Mouse (Mus musculus) heart, adult 2 months (tissue): ENCODE measurements around the gene Armc9. TPM values are rescaled to one million over a fixed set of nuclear protein-coding genes. Genes with fewer than 3 reads are reported as not detected.

Experiments
- DNase-seq, 2 experiments: peaks; one replicate each; pipeline ENCODE4 v3.0.0; 2021
- H3K27ac ChIP-seq: fragments of 200-600 bp; 2 replicates; pipeline ENCODE4 v1.8.1; 2022
- H3K27me3 ChIP-seq: fragments of 200-500 bp; 2 replicates; pipeline ENCODE4 v1.6.1; 2012; ENCODE audit warnings: mild to moderate bottlenecking, low read length, inconsistent platforms, mixed read lengths; ENCODE audit not compliant: control insufficient read depth, insufficient read depth
- H3K36me3 ChIP-seq: fragments of 200-500 bp; 2 replicates; pipeline ENCODE4 v1.6.1; 2012; ENCODE audit warnings: low read length, inconsistent platforms; ENCODE audit not compliant: control insufficient read depth, insufficient read depth
- H3K4me1 ChIP-seq: fragments of 200-500 bp; 2 replicates; pipeline ENCODE4 v1.6.1; 2011; ENCODE audit warnings: low read length; ENCODE audit not compliant: control insufficient read depth, insufficient read depth
- H3K4me3 ChIP-seq: fragments of 200-600 bp; 2 replicates; pipeline ENCODE4 v1.8.1; 2022
- H3K79me2 ChIP-seq: fragments of 200-500 bp; replicated peaks from 2 replicates; pipeline ENCODE4 v1.6.1; 2012; ENCODE audit warnings: mild to moderate bottlenecking, inconsistent platforms, low read length, moderate library complexity, mixed read lengths; ENCODE audit not compliant: control insufficient read depth, insufficient read depth
- H3K9ac ChIP-seq: fragments of 200-500 bp; 2 replicates; pipeline ENCODE4 v1.6.1; 2012; ENCODE audit warnings: low read depth, mild to moderate bottlenecking, control low read depth, inconsistent platforms, low read length, mixed read lengths
- CTCF ChIP-seq: fragments of 200-600 bp; IDR thresholded peaks from 2 replicates; pipeline ENCODE4 v1.8.1; 2022; ENCODE audit warnings: antibody characterized with exemption, mild to moderate bottlenecking, moderate library complexity
- EP300 ChIP-seq: fragments of 200-500 bp; IDR thresholded peaks from 2 replicates; pipeline ENCODE4 v1.6.1; 2011; ENCODE audit warnings: low read depth, low read length, control low read depth; ENCODE audit not compliant: insufficient read depth
- POLR2A ChIP-seq: fragments of 200-500 bp; IDR thresholded peaks from 2 replicates; pipeline ENCODE4 v1.6.1; 2011; ENCODE audit warnings: mild to moderate bottlenecking, low read depth, low read length, control low read depth; ENCODE audit not compliant: insufficient read depth
- WGBS: fragments of 180-500 bp; shearing (Covaris S2); methylation state at CpG from one replicate; pipeline ENCODE4 v1.1.7; 2018; 5-methylcytosine and 5-hydroxymethylcytosine counted together
- intact Hi-C: fragments of 180-260 bp; cut with DNase I; formaldehyde crosslinking; loops from one replicate; pipeline ENCODE4 v1.15.1; 2025
- polyA plus RNA-seq: library from polyadenylated mRNA; depleted of rRNA; stranded (reverse); fragments of >200 nt; gene quantifications from 2 replicates; pipeline ENCODE4 v1.2.3, GENCODE M21; 2012
- total RNA-seq, 2 experiments: library from RNA; stranded (reverse); gene quantifications; 2 replicates each; pipeline ENCODE4 v1.2.3; 2021

Armc9 gene
- total and polyA plus RNA-seq, 3 experiments: 2.4 to 3.5 (median 3.5) TPM

GRCm38 (mm10) chr1:86245301-86246085, 90.9 kb downstream of the Armc9 start:
- H3K36me3 ChIP-seq: no peaks in the 10 kb centered on the region
- H3K27me3 ChIP-seq: no peaks in the 10 kb centered on the region
- H3K79me2 ChIP-seq: no peaks in the 10 kb centered on the region
- 87% methylated on average over 6 of the region's 6 CpGs for WGBS
- no peaks in the 10 kb centered on the region for H3K4me1 ChIP-seq
- H3K4me3 ChIP-seq: no peak overlapping the region
- H3K9ac ChIP-seq: no peak overlapping the region
- intact Hi-C loops: no loop called here
- DNase-seq: no peak
- no peak overlapping the region for H3K27ac ChIP-seq
- TF ChIP-seq POLR2A (no peak), EP300 (no peak), CTCF (no peak)

- no peaks in the 10 kb centered on the region for H3K4me1 ChIP-seq
- no peak overlapping the region for H3K27ac ChIP-seq
- no peak for DNase-seq
- H3K4me3 ChIP-seq: no peak overlapping the region
- no peak for TF ChIP-seq EP300
- no peak for TF ChIP-seq POLR2A
- no peak for TF ChIP-seq CTCF
- 79% methylated on average over 8 of the region's 8 CpGs for WGBS
- no peaks in the 10 kb centered on the region for H3K36me3 ChIP-seq
- intact Hi-C loops: no loop called here
- no peaks in the 10 kb centered on the region for H3K27me3 ChIP-seq
- no peak overlapping the region for H3K9ac ChIP-seq
- no peaks in the 10 kb centered on the region for H3K79me2 ChIP-seq
Observed at GRCm38 (mm10) chr1:86253410-86253809, 98.8 kb downstream of the Armc9 start.

DNA sequence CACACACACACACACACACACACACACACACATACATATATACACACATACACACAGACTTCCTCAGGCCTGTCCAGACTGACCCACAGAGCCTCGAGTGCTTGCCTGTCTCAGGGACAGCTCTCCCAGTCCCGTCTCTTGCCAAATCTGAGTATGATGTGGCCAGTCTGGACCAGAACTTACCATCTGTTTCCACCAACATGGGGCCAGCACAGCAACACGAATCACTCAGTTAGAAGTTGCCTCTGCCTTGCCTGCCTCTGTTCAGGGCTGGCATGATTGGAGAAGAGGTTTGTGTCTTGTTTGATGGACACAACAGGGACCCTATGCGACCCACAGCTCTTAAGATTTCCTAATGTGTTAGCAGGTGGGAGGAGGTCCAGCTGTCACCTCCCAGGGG, 101.7 kb downstream of the Armc9 start:
- intact Hi-C loops: no loop called here
- no peak for TF ChIP-seq CTCF
- TF ChIP-seq POLR2A: no peak
- no peak for TF ChIP-seq EP300
- no peak for DNase-seq

DNA sequence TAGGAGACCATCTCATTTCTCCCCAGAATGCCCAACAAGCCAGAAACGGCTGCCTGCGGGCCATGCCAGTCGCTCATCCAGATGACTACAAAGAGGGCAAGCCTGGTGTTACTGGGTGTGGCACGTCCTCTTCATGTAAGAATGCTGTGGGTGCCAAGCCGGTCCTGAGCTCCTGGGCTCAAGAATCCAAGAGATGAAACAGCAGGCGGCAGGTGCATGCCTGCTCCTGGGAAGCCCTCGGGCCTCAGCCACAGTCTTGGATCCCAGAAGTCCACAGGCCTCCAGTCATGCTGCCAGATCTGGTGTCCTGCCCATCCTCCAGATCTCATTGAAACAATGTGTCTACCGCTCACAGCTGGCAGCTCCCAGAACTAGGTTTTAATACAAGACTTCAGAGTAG, 102.6 kb downstream of the Armc9 start:
- no peak overlapping the region for H3K9ac ChIP-seq
- intact Hi-C loops: no loop called here
- H3K27me3 ChIP-seq: no peaks in the 10 kb centered on the region
- H3K36me3 ChIP-seq: no peaks in the 10 kb centered on the region
- WGBS: 77% methylated on average over 8 of the region's 8 CpGs
- no peaks in the 10 kb centered on the region; the same call in 1 of the 2 replicates for H3K4me1 ChIP-seq
- no peaks in the 10 kb centered on the region for H3K79me2 ChIP-seq
- no peak overlapping the region for H3K4me3 ChIP-seq
- no peak for DNase-seq
- no peak overlapping the region for H3K27ac ChIP-seq
- TF ChIP-seq CTCF (no peak), EP300 (no peak), POLR2A (no peak)

More for the DNA sequence above, 101.7 kb downstream of the Armc9 start:
- no peak overlapping the region for H3K27ac ChIP-seq
- H3K79me2 ChIP-seq: no peaks in the 10 kb centered on the region
- H3K27me3 ChIP-seq: no peaks in the 10 kb centered on the region
- H3K4me3 ChIP-seq: no peak overlapping the region
- H3K4me1 ChIP-seq: no peaks in the 10 kb centered on the region; the same call in 1 of the 2 replicates
- 65% methylated on average over 4 of the region's 4 CpGs for WGBS
- no peaks in the 10 kb centered on the region for H3K36me3 ChIP-seq
- H3K9ac ChIP-seq: no peak overlapping the region

- no peaks in the 10 kb centered on the region for H3K36me3 ChIP-seq
- no peak overlapping the region for H3K27ac ChIP-seq
- H3K27me3 ChIP-seq: no peaks in the 10 kb centered on the region
- no peaks in the 10 kb centered on the region; the same call in 1 of the 2 replicates for H3K4me1 ChIP-seq
- DNase-seq: no peak
- 55% methylated on average over 7 of the region's 7 CpGs for WGBS
- H3K9ac ChIP-seq: no peak overlapping the region
- no peak overlapping the region for H3K4me3 ChIP-seq
- no peaks in the 10 kb centered on the region for H3K79me2 ChIP-seq
- TF ChIP-seq CTCF (no peak), EP300 (no peak), POLR2A (no peak)
- intact Hi-C loops: no loop called here
Observed at GRCm38 (mm10) chr1:86258171-86258824, 103.7 kb downstream of the Armc9 start.
